Mouse (Mus musculus): ENCODE data around the gene Gm38431. TPM values are rescaled to one million over a fixed set of nuclear protein-coding genes. Genes with fewer than 3 reads are reported as not detected.

The Gm38431 gene
- total and polyA plus RNA-seq, 2 experiments from 2014 or later, result 0.38 to 5.8 TPM

DNA sequence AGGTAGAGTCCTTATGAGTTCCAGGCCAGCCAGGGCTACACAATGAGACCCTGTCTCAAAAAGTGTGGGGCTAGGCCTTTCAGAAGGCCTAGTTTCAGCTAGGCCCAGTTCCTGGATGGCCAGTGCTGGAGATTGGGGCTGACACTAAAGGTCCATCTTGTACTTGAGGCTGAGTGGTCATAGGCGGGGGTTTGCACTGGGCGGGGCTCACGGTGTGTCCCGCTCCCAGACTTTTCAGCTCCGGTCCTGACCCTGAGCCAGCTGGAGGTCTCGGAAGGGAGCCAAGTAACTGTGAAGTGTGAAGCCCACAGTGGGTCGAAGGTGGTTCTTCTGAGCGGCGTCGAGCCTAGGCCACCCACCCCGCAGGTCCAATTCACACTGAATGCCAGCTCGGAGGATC lies 64.9 kb downstream of the Gm38431 start:
- 82% methylated on average over 12 of the region's 12 CpGs for WGBS
- Histone ChIP-seq H3K9me3 (ENCODE audit: low read length) (no peaks in the 10 kb centered on the region), H3K27me3 (ENCODE audit: insufficient read depth, low read length) (peaks cover 25% of the 10 kb centered on the region), H3K27ac (ENCODE audit: low read depth, low read length) (no peak overlapping the region), H3K36me3 (ENCODE audit: insufficient read depth, low read length) (no peaks in the 10 kb centered on the region), H3K4me1 (ENCODE audit: insufficient read depth, low read length) (peaks cover 7% of the 10 kb centered on the region; the same call in 1 of the 2 replicates), H3K4me2 (ENCODE audit: low read depth, low read length, poor library complexity, severe bottlenecking) (no peak overlapping the region), H3K4me3 (ENCODE audit: low read depth, low read length) (no peak overlapping the region), H3K9ac (replicated peaks; ENCODE audit: low read length, poor library complexity, severe bottlenecking) (no peak overlapping the region)
- ATAC-seq (ENCODE audit: low FRiP score), result no peak
- no peak for TF ChIP-seq CTCF (IDR thresholded peaks at IDR 0.05)
- DNase-seq (ENCODE audit: low spot score), result no peak

DNA sequence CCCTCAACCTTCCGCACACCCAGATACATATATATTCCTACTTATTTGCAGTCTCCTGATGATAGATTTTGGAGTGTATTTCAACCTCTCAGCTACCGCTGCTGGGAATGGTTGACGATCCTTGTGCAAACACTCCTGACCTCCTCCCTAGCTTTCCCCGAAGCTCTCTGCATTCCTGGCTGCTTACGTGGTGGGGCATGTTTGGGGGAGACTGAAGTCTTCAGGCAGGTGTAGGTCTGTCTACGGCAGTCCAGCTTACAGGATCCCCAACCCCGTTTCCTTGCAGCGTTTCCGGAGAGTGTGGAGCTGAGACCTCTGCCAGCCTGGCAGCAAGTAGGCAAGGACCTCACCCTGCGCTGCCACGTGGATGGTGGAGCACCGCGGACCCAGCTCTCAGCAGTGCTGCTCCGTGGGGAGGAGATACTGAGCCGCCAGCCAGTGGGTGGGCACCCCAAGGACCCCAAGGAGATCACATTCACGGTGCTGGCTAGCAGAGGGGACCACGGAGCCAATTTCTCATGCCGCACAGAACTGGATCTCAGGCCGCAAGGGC lies 66.5 kb downstream of the Gm38431 start:
- Histone ChIP-seq H3K27me3 (ENCODE audit: insufficient read depth, low read length) (peaks cover 25% of the 10 kb centered on the region), H3K9ac (replicated peaks; ENCODE audit: low read length, poor library complexity, severe bottlenecking) (no peak overlapping the region), H3K27ac (ENCODE audit: low read depth, low read length) (no peak overlapping the region), H3K4me2 (ENCODE audit: low read depth, low read length, poor library complexity, severe bottlenecking) (no peak overlapping the region), H3K9me3 (ENCODE audit: low read length) (no peaks in the 10 kb centered on the region), H3K4me1 (ENCODE audit: insufficient read depth, low read length) (peaks cover 7% of the 10 kb centered on the region; the same call in 1 of the 2 replicates), H3K4me3 (ENCODE audit: low read depth, low read length) (no peak overlapping the region), H3K36me3 (ENCODE audit: insufficient read depth, low read length) (no peaks in the 10 kb centered on the region)
- DNase-seq (ENCODE audit: low spot score) (no peak), ATAC-seq (ENCODE audit: low FRiP score) (no peak)
- 76% methylated on average over 19 of the region's 19 CpGs for WGBS
- TF ChIP-seq CTCF (IDR thresholded peaks at IDR 0.05), result no peak

DNA sequence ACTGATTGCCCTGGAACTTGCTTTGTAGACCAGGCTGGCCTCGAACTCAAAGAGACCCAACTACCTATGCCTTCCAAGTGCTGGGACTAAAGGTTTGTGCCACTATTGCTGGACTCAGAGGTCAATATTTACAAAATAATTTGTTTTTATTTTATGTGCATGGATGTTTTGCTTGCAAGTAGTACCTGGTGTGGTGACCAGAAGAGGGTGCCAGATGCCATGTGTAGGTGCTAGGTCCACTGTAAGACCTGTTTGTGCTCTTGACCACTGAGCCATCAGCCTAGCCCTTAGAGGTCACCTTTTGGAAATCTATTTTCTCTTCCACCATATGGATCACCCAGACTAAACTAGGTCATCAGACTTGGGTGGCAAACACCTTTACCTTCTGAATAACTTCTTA lies 69.1 kb downstream of the Gm38431 start:
- 82% methylated on average over 1 of the region's 1 CpGs for WGBS
- H3K4me2 ChIP-seq (ENCODE audit: low read depth, low read length, poor library complexity, severe bottlenecking), result no peak overlapping the region
- DNase-seq (ENCODE audit: low spot score) (no peak), ATAC-seq (ENCODE audit: low FRiP score) (no peak)
- H3K9ac ChIP-seq (replicated peaks; ENCODE audit: low read length, poor library complexity, severe bottlenecking), result no peak overlapping the region
- H3K9me3 ChIP-seq (ENCODE audit: low read length), result no peaks in the 10 kb centered on the region
- TF ChIP-seq CTCF (IDR thresholded peaks at IDR 0.05), result 0 out of 2 replicates have a peak, but pooled peaks have one; percentile 4
- peaks cover 3% of the 10 kb centered on the region for H3K27me3 ChIP-seq (ENCODE audit: insufficient read depth, low read length)
- no peaks in the 10 kb centered on the region for H3K36me3 ChIP-seq (ENCODE audit: insufficient read depth, low read length)
- H3K4me1 ChIP-seq (ENCODE audit: insufficient read depth, low read length), result no peaks in the 10 kb centered on the region
- H3K4me3 ChIP-seq (ENCODE audit: low read depth, low read length), result no peak overlapping the region
- H3K27ac ChIP-seq (ENCODE audit: low read depth, low read length), result no peak overlapping the region

DNA sequence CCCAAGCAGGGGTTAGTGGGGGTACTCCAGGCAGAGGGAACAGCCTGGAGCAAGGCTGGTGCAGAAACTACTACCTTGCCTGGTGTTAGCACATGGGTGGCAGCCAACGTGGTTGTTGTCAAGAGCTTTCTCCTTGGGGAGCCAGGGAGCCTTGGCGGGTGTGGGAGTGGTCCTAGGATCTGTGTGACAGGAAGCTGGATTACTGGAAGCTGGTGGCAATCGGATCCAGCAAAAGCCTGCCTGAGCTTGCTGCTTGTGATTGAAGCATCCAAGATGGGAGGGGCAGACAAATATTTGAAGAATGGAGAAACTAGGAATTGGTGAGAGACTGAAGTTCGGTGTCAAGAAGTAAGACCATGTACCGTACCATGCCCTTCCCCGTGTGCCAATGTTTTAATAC lies 69.5 kb downstream of the Gm38431 start:
- H3K9me3 ChIP-seq (ENCODE audit: low read length), result no peaks in the 10 kb centered on the region
- ATAC-seq (ENCODE audit: low FRiP score), result no peak
- 65% methylated on average over 6 of the region's 6 CpGs for WGBS

DNA sequence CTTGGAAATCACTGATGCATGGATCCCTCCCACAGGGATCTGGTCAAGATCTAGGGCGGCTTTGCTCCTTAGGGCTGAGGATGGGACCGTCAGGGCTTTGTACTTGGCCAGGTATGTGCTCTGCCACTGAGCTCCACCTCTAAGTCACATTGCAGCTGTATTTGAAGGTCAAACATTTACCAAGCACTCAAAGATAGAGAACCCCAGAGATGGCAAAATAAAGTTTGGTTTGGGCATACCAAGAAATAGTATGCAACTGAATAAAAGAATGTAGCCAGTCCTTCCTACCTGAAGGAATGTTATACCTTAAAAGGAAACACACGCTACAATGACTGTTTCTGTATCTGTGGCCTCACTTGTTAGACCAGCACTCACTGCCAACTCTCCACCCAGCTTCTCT lies 70.4 kb downstream of the Gm38431 start:
- Histone ChIP-seq H3K4me3 (ENCODE audit: low read depth, low read length) (no peak overlapping the region), H3K36me3 (ENCODE audit: insufficient read depth, low read length) (no peaks in the 10 kb centered on the region), H3K4me2 (ENCODE audit: low read depth, low read length, poor library complexity, severe bottlenecking) (no peak overlapping the region), H3K27ac (ENCODE audit: low read depth, low read length) (no peak overlapping the region), H3K4me1 (ENCODE audit: insufficient read depth, low read length) (no peaks in the 10 kb centered on the region), H3K9me3 (ENCODE audit: low read length) (no peaks in the 10 kb centered on the region), H3K27me3 (ENCODE audit: insufficient read depth, low read length) (peaks cover 11% of the 10 kb centered on the region), H3K9ac (replicated peaks; ENCODE audit: low read length, poor library complexity, severe bottlenecking) (no peak overlapping the region)
- TF ChIP-seq CTCF (IDR thresholded peaks at IDR 0.05), result no peak
- no peak for DNase-seq (ENCODE audit: low spot score)
- WGBS, result 72% methylated on average over 3 of the region's 3 CpGs
- ATAC-seq (ENCODE audit: low FRiP score), result no peak

More for the DNA sequence above, 69.5 kb downstream of the Gm38431 start:
- no peak for DNase-seq (ENCODE audit: low spot score)
- Histone ChIP-seq H3K36me3 (ENCODE audit: insufficient read depth, low read length) (no peaks in the 10 kb centered on the region), H3K27me3 (ENCODE audit: insufficient read depth, low read length) (peaks cover 7% of the 10 kb centered on the region), H3K9ac (replicated peaks; ENCODE audit: low read length, poor library complexity, severe bottlenecking) (no peak overlapping the region), H3K4me2 (ENCODE audit: low read depth, low read length, poor library complexity, severe bottlenecking) (no peak overlapping the region), H3K4me3 (ENCODE audit: low read depth, low read length) (no peak overlapping the region), H3K27ac (ENCODE audit: low read depth, low read length) (no peak overlapping the region), H3K4me1 (ENCODE audit: insufficient read depth, low read length) (no peaks in the 10 kb centered on the region)
- no peak for TF ChIP-seq CTCF (IDR thresholded peaks at IDR 0.05)

DNA sequence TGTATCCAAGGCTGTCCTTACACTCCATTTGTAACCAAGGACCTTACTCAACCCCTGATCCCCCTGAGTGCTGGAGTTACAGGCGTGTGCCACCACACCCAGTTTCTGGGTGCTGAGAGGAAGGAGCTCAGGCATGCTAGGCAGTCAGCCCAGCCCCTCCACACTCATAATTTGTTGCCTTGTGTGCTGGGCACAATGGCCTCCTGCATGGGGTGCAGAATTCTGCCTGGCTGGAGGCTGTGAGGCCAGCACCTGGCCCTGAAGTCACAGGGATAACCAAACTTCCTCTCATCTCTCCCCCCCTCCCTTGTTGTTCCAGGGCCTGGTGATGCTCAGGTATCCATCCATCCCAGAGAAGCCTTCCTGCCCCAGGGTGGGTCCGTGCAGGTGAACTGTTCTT lies 73.2 kb downstream of the Gm38431 start:
- H3K9me3 ChIP-seq (ENCODE audit: low read length), result no peaks in the 10 kb centered on the region
- no peak for TF ChIP-seq CTCF (IDR thresholded peaks at IDR 0.05)
- H3K36me3 ChIP-seq (ENCODE audit: insufficient read depth, low read length), result no peaks in the 10 kb centered on the region
- ATAC-seq (ENCODE audit: low FRiP score) (no peak), DNase-seq (ENCODE audit: low spot score) (no peak)
- no peak overlapping the region for H3K27ac ChIP-seq (ENCODE audit: low read depth, low read length)
- no peak overlapping the region for H3K4me2 ChIP-seq (ENCODE audit: low read depth, low read length, poor library complexity, severe bottlenecking)
- H3K9ac ChIP-seq (replicated peaks; ENCODE audit: low read length, poor library complexity, severe bottlenecking), result no peak overlapping the region
- WGBS, result 79% methylated on average over 2 of the region's 2 CpGs
- H3K4me1 ChIP-seq (ENCODE audit: insufficient read depth, low read length), result no peaks in the 10 kb centered on the region
- peaks cover 25% of the 10 kb centered on the region for H3K27me3 ChIP-seq (ENCODE audit: insufficient read depth, low read length)
- no peak overlapping the region for H3K4me3 ChIP-seq (ENCODE audit: low read depth, low read length)

MicroRNAs encoded within 50 kb of the gene (microRNA counts, 519-probe panel; counts per million panel counts)
- 528 counts per million, percentile 58 among the panel's probes with 10 or more counts for microRNA mmu-miR-1900

Small RNA genes within 50 kb of the gene (microRNA-seq; reads per million reads assigned to microRNA genes)
- gene Mir1900 (ENCODE audit: borderline number of aligned reads), result not detected
- not detected for gene Mir7082 (ENCODE audit: borderline number of aligned reads)

Other genes with a start within 250 kb of the Gm38431 start
- 21.5 and 30.6 TPM in 2 replicates for gene A230050P20Rik, start 223.4 kb downstream of the Gm38431 start, total RNA-seq (2014; rRNA removed)
- gene A230050P20Rik, start 223.4 kb downstream of the Gm38431 start, polyA plus RNA-seq (2015; fragmentation: Nextera tagmentation; extraction: Ambion mirVana), result 24.7 and 28.5 TPM in 2 replicates
- 10.0 and 12.4 TPM in 2 replicates for gene Angptl6, start 212.3 kb downstream of the Gm38431 start, total RNA-seq (2014; rRNA removed)
- 13.4 and 17.0 TPM in 2 replicates for gene Angptl6, start 212.3 kb downstream of the Gm38431 start, polyA plus RNA-seq (2015; fragmentation: Nextera tagmentation; extraction: Ambion mirVana)
- gene Ppan, start 203.8 kb downstream of the Gm38431 start, total RNA-seq (2014; rRNA removed), result 42.0 and 52.6 TPM in 2 replicates
- gene Ppan, start 203.8 kb downstream of the Gm38431 start, polyA plus RNA-seq (2015; fragmentation: Nextera tagmentation; extraction: Ambion mirVana), result 37.9 and 39.9 TPM in 2 replicates
- gene Eif3g, start 193.4 kb downstream of the Gm38431 start, total RNA-seq (2014; rRNA removed), result 95.7 and 102 TPM in 2 replicates
- 227 and 232 TPM in 2 replicates for gene Eif3g, start 193.4 kb downstream of the Gm38431 start, polyA plus RNA-seq (2015; fragmentation: Nextera tagmentation; extraction: Ambion mirVana)
- gene Dnmt1, start 132.1 kb downstream of the Gm38431 start, total RNA-seq (2014; rRNA removed), result 94.6 and 97.7 TPM in 2 replicates
- gene Dnmt1, start 132.1 kb downstream of the Gm38431 start, polyA plus RNA-seq (2015; fragmentation: Nextera tagmentation; extraction: Ambion mirVana), result 40.8 and 42.1 TPM in 2 replicates
- gene S1pr2, start 115.2 kb downstream of the Gm38431 start, total RNA-seq (2014; rRNA removed), result 4.7 and 7.3 TPM in 2 replicates
- gene S1pr2, start 115.2 kb downstream of the Gm38431 start, polyA plus RNA-seq (2015; fragmentation: Nextera tagmentation; extraction: Ambion mirVana), result 5.5 and 7.2 TPM in 2 replicates
- gene Mrpl4, start 89.3 kb downstream of the Gm38431 start, total RNA-seq (2014; rRNA removed), result 62.9 and 80.9 TPM in 2 replicates
- 105 TPM in 2 replicates for gene Mrpl4, start 89.3 kb downstream of the Gm38431 start, polyA plus RNA-seq (2015; fragmentation: Nextera tagmentation; extraction: Ambion mirVana)
- gene Icam1, start 76.0 kb downstream of the Gm38431 start, total RNA-seq (2014; rRNA removed), result 4.5 and 5.2 TPM in 2 replicates
- gene Icam1, start 76.0 kb downstream of the Gm38431 start, polyA plus RNA-seq (2015; fragmentation: Nextera tagmentation; extraction: Ambion mirVana), result 3.4 and 3.6 TPM in 2 replicates
- gene Icam4, start 62.6 kb downstream of the Gm38431 start, total RNA-seq (2014; rRNA removed), result not detected in 2 replicates
- 0.30 TPM in 1 of 2 replicates, not detected in the other for gene Icam4, start 62.6 kb downstream of the Gm38431 start, polyA plus RNA-seq (2015; fragmentation: Nextera tagmentation; extraction: Ambion mirVana)
- gene Icam5, start 59.9 kb downstream of the Gm38431 start, total RNA-seq (2014; rRNA removed), result 6.3 and 7.7 TPM in 2 replicates
- 4.1 and 4.2 TPM in 2 replicates for gene Icam5, start 59.9 kb downstream of the Gm38431 start, polyA plus RNA-seq (2015; fragmentation: Nextera tagmentation; extraction: Ambion mirVana)
- 10.7 TPM in 1 of 2 replicates, not detected in the other for gene Zglp1, start 24.9 kb downstream of the Gm38431 start, total RNA-seq (2014; rRNA removed)
- gene Zglp1, start 24.9 kb downstream of the Gm38431 start, polyA plus RNA-seq (2015; fragmentation: Nextera tagmentation; extraction: Ambion mirVana), result 0.20 TPM in 1 of 2 replicates, not detected in the other
- gene Gm49373, start 18.9 kb downstream of the Gm38431 start, total RNA-seq (2014; rRNA removed), result 2.4 and 2.7 TPM in 2 replicates
- 0.90 and 0.94 TPM in 2 replicates for gene Gm49373, start 18.9 kb downstream of the Gm38431 start, polyA plus RNA-seq (2015; fragmentation: Nextera tagmentation; extraction: Ambion mirVana)
- gene Fdx1l, start 18.4 kb downstream of the Gm38431 start, total RNA-seq (2014; rRNA removed), result 67.3 and 81.3 TPM in 2 replicates
- 86.5 and 95.3 TPM in 2 replicates for gene Fdx1l, start 18.4 kb downstream of the Gm38431 start, polyA plus RNA-seq (2015; fragmentation: Nextera tagmentation; extraction: Ambion mirVana)
- gene Raver1, start within 50 bp of the Gm38431 start, total RNA-seq (2014; rRNA removed), result 38.7 and 41.0 TPM in 2 replicates
- gene Raver1, start within 50 bp of the Gm38431 start, polyA plus RNA-seq (2015; fragmentation: Nextera tagmentation; extraction: Ambion mirVana), result 20.2 and 20.7 TPM in 2 replicates
- 9.8 and 9.9 TPM in 2 replicates for gene Tyk2, start 39.2 kb upstream of the Gm38431 start, total RNA-seq (2014; rRNA removed)
- 4.8 and 5.4 TPM in 2 replicates for gene Tyk2, start 39.2 kb upstream of the Gm38431 start, polyA plus RNA-seq (2015; fragmentation: Nextera tagmentation; extraction: Ambion mirVana)
- 29.0 and 37.7 TPM in 2 replicates for gene Cdc37, start 58.0 kb upstream of the Gm38431 start, total RNA-seq (2014; rRNA removed)
- gene Cdc37, start 58.0 kb upstream of the Gm38431 start, polyA plus RNA-seq (2015; fragmentation: Nextera tagmentation; extraction: Ambion mirVana), result 179 and 186 TPM in 2 replicates
- 40.7 and 46.5 TPM in 2 replicates for gene Pde4a, start 73.7 kb upstream of the Gm38431 start, total RNA-seq (2014; rRNA removed)
- 59.8 and 63.8 TPM in 2 replicates for gene Pde4a, start 73.7 kb upstream of the Gm38431 start, polyA plus RNA-seq (2015; fragmentation: Nextera tagmentation; extraction: Ambion mirVana)
- gene Keap1, start 147.4 kb upstream of the Gm38431 start, total RNA-seq (2014; rRNA removed), result 72.5 and 89.7 TPM in 2 replicates
- 60.6 and 67.7 TPM in 2 replicates for gene Keap1, start 147.4 kb upstream of the Gm38431 start, polyA plus RNA-seq (2015; fragmentation: Nextera tagmentation; extraction: Ambion mirVana)
- 4.2 and 5.2 TPM in 2 replicates for gene S1pr5, start 156.4 kb upstream of the Gm38431 start, total RNA-seq (2014; rRNA removed)
- gene S1pr5, start 156.4 kb upstream of the Gm38431 start, polyA plus RNA-seq (2015; fragmentation: Nextera tagmentation; extraction: Ambion mirVana), result 2.7 and 2.9 TPM in 2 replicates
- gene Atg4d, start 173.3 kb upstream of the Gm38431 start, total RNA-seq (2014; rRNA removed), result 20.3 and 26.6 TPM in 2 replicates
- 26.3 and 32.6 TPM in 2 replicates for gene Atg4d, start 173.3 kb upstream of the Gm38431 start, polyA plus RNA-seq (2015; fragmentation: Nextera tagmentation; extraction: Ambion mirVana)
- 21.9 and 25.9 TPM in 2 replicates for gene Kri1, start 196.0 kb upstream of the Gm38431 start, total RNA-seq (2014; rRNA removed)
- gene Kri1, start 196.0 kb upstream of the Gm38431 start, polyA plus RNA-seq (2015; fragmentation: Nextera tagmentation; extraction: Ambion mirVana), result 11.7 and 13.0 TPM in 2 replicates
- gene Cdkn2d, start 199.4 kb upstream of the Gm38431 start, total RNA-seq (2014; rRNA removed), result 93.4 and 126 TPM in 2 replicates
- 141 and 146 TPM in 2 replicates for gene Cdkn2d, start 199.4 kb upstream of the Gm38431 start, polyA plus RNA-seq (2015; fragmentation: Nextera tagmentation; extraction: Ambion mirVana)
- 3.9 and 4.7 TPM in 2 replicates for gene Ap1m2, start 220.3 kb upstream of the Gm38431 start, total RNA-seq (2014; rRNA removed)
- gene Ap1m2, start 220.3 kb upstream of the Gm38431 start, polyA plus RNA-seq (2015; fragmentation: Nextera tagmentation; extraction: Ambion mirVana), result 3.1 TPM in 2 replicates
- 58.5 and 70.7 TPM in 2 replicates for gene Slc44a2, start 228.7 kb upstream of the Gm38431 start, total RNA-seq (2014; rRNA removed)
- gene Slc44a2, start 228.7 kb upstream of the Gm38431 start, polyA plus RNA-seq (2015; fragmentation: Nextera tagmentation; extraction: Ambion mirVana), result 47.1 and 52.0 TPM in 2 replicates